In the genomic region with DNA sequence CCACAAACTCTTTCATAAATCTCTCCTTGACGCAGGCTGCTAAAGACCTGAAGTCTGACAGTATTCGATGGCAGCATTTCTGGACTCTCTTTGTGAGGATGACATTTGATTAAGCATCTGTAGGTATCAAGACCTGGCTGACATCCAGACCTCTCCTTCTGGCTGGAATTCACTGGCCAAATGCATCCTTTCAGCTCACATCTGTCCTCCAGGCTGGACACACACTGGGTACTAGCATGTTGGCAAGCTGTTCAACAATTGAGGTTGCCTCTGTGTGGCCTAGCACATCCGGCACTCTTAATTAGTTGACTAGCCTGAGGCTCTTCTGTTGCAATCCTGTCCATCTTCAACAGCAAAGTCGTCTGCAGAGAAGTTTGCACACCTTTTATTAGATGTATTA, we compare ENCODE assay signal across 22 mouse cellular contexts.
DNase-seq lines count a peak whose midpoint lies in the region; ATAC-seq and TF ChIP-seq lines count a peak whose summit lies in the region.
"Had no signal": no experiment of that assay in that cellular context is flagged by ENCODE, and none has a peak within 500 bp of the region (broad histone marks: within the 10 kb centered on the region; RNA-seq: fewer than 3 reads in every experiment).

No protein-coding gene starts in this region.

- no peak overlapping the region; the same call in 1 of the 2 replicates for H3K27ac ChIP-seq in forebrain, postnatal 0 days (ENCODE audit: low read depth, low read length)
- H3K27ac ChIP-seq: embryonic facial prominence, embryonic 10.5 days; liver, embryonic 15.5 days; stomach, embryonic 15.5 days had no signal

- TF ChIP-seq CTCF in forebrain, postnatal 0 days (IDR thresholded peaks at IDR 0.05; ENCODE audit: low read depth), result no peak

- peak; percentile 69 for DNase-seq in left cerebral cortex, postnatal 4 days
- no peak for DNase-seq in left cerebral cortex, adult 9 months (ENCODE audit: low spot score in 2 of 2)
- peak; percentile 2 to 7 for DNase-seq in cerebellum, adult 18-20 months
- peak; percentile 70 to 72 for DNase-seq in cerebellum, postnatal 10 days
- DNase-seq in forebrain, postnatal 0 days, result peak; percentile 12
- DNase-seq in liver, result no peak
- no peak for DNase-seq in layer of hippocampus, adult 11-12 months (ENCODE audit: low spot score)
- no peak for DNase-seq in left cerebral cortex, postnatal 25 days (ENCODE audit: low spot score in 2 of 2)
- DNase-seq: adrenal gland, adult 2 months; gastrocnemius, postnatal 10 days; heart, adult 11 months; kidney, postnatal 36 days; lung, postnatal 10 days; retina, postnatal 1 day; thymus, adult 18-20 months; thymus, postnatal 4 days had no signal

- ATAC-seq in forebrain, postnatal 0 days, result no peak
- ATAC-seq: inflammation-experienced regulatory T-cells, adult 6 months; midbrain, embryonic 16.5 days had no signal

- no peak overlapping the region for H3K4me2 ChIP-seq in forebrain, postnatal 0 days (ENCODE audit: low read depth)
- H3K4me2 ChIP-seq: heart, embryonic 12.5 days; liver, embryonic 15.5 days; stomach, embryonic 15.5 days had no signal

- 42% methylated on average over 4 of the region's 4 CpGs for WGBS in forebrain, postnatal 0 days

- no peak overlapping the region for H3K9ac ChIP-seq in forebrain, postnatal 0 days
- H3K9ac ChIP-seq: heart, embryonic 12.5 days; liver, embryonic 15.5 days; stomach, embryonic 15.5 days had no signal

- H3K9me3 ChIP-seq in forebrain, postnatal 0 days (ENCODE audit: low read length), result no peaks in the 10 kb centered on the region
- H3K9me3 ChIP-seq: embryonic facial prominence, embryonic 10.5 days; heart, embryonic 12.5 days; liver, embryonic 15.5 days; stomach, embryonic 15.5 days had no signal

- intact Hi-C loops in left cerebral cortex, postnatal 4 days (cut with DNase I), result no loop called here
- intact Hi-C loops in left cerebral cortex, postnatal 25 days (cut with DNase I), result no loop called here

- H3K27me3 ChIP-seq in forebrain, postnatal 0 days (ENCODE audit: insufficient read depth, low read length), result no peaks in the 10 kb centered on the region
- H3K27me3 ChIP-seq: heart, embryonic 12.5 days; liver, embryonic 15.5 days; stomach, embryonic 15.5 days had no signal

- H3K4me1 ChIP-seq in forebrain, postnatal 0 days (ENCODE audit: insufficient read depth), result no peaks in the 10 kb centered on the region
- H3K4me1 ChIP-seq: embryonic facial prominence, embryonic 10.5 days; heart, embryonic 12.5 days; liver, embryonic 15.5 days; stomach, embryonic 15.5 days had no signal

- no peak overlapping the region for H3K4me3 ChIP-seq in forebrain, postnatal 0 days (ENCODE audit: low read depth, low read length)
- H3K4me3 ChIP-seq: embryonic facial prominence, embryonic 10.5 days; heart, embryonic 12.5 days; liver, embryonic 15.5 days; stomach, embryonic 15.5 days had no signal

- no peaks in the 10 kb centered on the region for H3K36me3 ChIP-seq in forebrain, postnatal 0 days (ENCODE audit: insufficient read depth)
- H3K36me3 ChIP-seq: embryonic facial prominence, embryonic 10.5 days; heart, embryonic 12.5 days; liver, embryonic 15.5 days; stomach, embryonic 15.5 days had no signal

Comparison
In these comparisons a context has a peak if more than half of its experiments do, and no peak if none do; other contexts are left out.
1. DNase-seq: peak in left cerebral cortex, postnatal 4 days (single experiment), cerebellum, adult 18-20 months (2 of 2), cerebellum, postnatal 10 days (2 of 2) and forebrain, postnatal 0 days (single experiment); none in left cerebral cortex, adult 9 months (0 of 2), liver (single experiment), layer of hippocampus, adult 11-12 months (single experiment) and left cerebral cortex, postnatal 25 days (0 of 2).